Mouse (Mus musculus): ENCODE results near the gene Ehmt2.

Ehmt2 gene

DNA sequence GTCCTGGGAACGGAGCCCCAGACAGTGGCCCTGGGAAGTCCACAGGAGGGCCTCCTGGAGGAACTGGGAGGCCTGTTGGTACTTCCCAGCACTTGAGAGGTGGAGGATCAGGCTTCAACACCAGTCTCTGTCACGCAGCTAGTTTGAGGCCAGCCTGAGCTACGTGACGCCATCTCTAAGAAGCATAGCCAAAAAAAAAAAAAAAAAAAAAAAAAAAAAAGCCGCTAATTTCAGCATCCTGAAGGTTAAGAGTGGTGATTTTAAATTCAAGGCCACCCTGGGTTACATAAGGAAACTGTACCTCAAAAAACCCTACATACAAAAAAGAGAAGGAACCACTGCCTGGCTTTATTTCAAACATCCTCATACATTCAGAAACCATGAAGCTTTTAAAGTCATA lies 26.0 kb downstream of the Ehmt2 start:
- DNase-seq (ENCODE audit: low read depth, low spot score): no peak

DNA sequence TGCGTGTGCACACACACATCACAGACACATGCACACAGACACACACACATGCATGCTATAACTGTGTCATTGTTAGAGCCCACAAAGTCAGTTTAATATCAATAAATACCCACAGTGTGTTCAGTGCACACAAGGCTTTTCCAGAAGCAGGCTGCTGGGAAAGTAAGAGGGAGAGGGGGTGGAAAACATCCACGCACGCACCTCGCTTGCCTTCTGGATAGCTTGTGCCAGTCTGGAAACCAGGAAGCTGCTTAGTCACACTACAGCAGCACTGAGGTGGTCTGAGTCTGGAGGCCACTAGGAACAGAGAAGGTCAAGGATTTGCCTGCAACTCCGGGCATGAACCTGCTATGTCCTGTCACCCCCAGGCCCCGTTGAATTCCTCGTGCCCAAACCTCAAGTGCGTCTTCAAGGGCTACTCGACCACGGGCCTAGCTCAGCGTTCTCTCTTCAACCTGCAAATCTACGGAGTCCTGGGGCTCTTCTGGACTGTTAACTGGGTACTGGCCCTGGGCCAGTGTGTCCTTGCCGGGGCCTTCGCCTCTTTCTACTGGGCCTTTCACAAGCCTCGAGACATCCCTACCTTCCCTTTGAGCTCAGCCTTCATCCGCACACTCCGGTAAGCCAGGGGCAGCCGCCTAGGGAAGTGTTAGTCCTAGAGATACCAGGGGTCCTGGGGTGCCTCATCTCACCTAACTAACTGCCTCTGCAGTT lies 29.2 kb downstream of the Ehmt2 start:
- DNase-seq (ENCODE audit: low read depth, low spot score): no peak

DNA sequence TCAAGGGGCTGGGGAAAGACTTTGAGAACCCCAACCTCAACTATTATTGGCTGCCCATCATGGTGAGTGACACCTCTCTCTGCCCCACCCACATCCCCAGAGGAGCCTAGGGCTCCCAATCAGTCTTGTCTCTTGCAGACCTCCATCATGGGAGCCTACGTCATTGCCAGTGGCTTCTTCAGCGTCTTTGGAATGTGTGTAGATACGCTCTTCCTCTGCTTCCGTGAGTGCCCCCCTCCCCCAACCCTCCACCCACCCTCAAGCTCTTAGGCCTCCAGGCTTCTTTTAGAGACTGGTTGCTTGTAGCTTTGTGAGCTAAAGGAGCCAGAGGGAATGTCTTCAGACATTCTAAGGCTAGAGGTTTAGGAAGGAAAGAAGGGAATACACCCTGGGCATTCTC lies 30.6 kb downstream of the Ehmt2 start:
- DNase-seq (ENCODE audit: low read depth, low spot score): peak; percentile 84

DNA sequence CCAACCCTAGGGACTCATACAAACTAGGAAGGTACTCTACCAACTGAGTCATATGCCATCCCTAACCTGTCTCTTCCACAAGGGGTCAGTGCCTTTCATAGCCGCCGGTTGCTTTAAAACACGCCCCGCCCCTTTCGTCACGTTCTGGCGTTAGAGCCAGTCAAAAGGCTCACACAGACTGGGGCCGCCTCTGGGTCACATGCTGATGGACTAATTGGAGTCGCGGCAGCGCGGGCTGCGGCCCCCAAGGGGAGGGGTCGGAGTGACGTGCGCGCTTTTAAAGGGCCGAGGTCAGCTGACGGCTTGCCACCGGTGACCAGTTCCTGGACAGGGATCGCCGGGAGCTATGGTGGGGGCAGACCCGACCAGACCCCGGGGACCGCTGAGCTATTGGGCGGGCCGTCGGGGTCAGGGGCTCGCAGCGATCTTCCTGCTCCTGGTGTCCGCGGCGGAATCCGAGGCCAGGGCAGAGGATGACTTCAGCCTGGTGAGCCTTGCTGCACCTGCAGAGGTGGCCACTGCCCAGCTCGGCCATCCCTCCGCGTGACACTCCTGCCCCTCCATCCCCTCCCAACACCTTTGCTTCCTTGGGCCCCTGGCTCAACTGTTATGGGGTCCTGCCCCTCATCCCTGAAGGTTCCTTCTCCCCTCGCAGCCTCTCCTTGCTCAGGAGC lies 32.9 kb downstream of the Ehmt2 start, which contains the start of gene Neu1:
TSS of gene Neu1 (plus strand) at position 193 of the 674 bp plus-strand sequence.
- peak; percentile 99 for DNase-seq (ENCODE audit: low read depth, low spot score)

GRCm38 (mm10) chr17:34931735-34932098 lies 33.4 kb downstream of the Ehmt2 start:
- peak; percentile 38 for DNase-seq (ENCODE audit: low read depth, low spot score)

DNA sequence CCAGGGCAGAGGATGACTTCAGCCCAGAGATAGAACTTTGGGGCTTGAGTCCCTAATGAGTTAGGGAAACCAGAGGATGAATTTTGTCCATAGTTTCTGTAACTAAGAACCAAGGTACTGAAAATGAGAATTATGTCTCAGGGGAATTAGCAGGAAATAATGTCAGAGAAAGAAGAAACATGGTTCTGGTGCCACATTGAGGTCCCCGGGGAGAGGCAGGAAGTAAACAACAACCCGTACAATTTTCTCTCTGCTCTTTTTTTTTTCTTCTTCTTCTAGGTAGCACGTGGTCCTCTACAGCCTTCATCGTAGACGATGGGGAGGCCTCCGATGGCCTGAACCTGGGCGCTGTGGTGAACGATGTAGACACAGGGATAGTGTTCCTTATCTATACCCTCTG lies 34.0 kb downstream of the Ehmt2 start:
- DNase-seq (ENCODE audit: low read depth, low spot score): no peak

DNA sequence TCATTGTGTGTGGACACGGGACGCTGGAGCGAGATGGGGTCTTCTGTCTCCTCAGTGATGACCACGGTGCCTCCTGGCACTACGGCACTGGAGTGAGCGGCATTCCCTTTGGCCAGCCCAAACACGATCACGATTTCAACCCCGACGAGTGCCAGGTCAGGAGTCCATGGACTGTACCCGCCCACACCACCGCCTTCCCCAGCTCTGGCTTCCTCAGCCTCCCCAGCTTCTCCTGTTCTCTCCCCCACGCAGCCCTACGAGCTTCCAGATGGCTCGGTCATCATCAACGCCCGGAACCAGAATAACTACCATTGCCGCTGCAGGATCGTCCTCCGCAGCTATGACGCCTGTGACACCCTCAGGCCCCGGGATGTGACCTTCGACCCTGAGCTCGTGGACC lies 35.8 kb downstream of the Ehmt2 start:
- DNase-seq (ENCODE audit: low read depth, low spot score): no peak

GRCm38 (mm10) chr17:34934830-34935229 lies 36.6 kb downstream of the Ehmt2 start:
- DNase-seq (ENCODE audit: low read depth, low spot score): no peak

GRCm38 (mm10) chr17:34937960-34938505 lies 39.8 kb downstream of the Ehmt2 start:
- no peak for DNase-seq (ENCODE audit: low read depth, low spot score)

GRCm38 (mm10) chr17:34941344-34942041 lies 43.2 kb downstream of the Ehmt2 start:
- DNase-seq (ENCODE audit: low read depth, low spot score): peak; percentile 75

- no peak for DNase-seq (ENCODE audit: low read depth, low spot score)
Measured at GRCm38 (mm10) chr17:34943128-34943815, 45.0 kb downstream of the Ehmt2 start.

GRCm38 (mm10) chr17:34944362-34944761 lies 46.1 kb downstream of the Ehmt2 start:
- no peak for DNase-seq (ENCODE audit: low read depth, low spot score)

GRCm38 (mm10) chr17:34946486-34947140 lies 48.3 kb downstream of the Ehmt2 start:
- no peak for DNase-seq (ENCODE audit: low read depth, low spot score)

- DNase-seq (ENCODE audit: low read depth, low spot score): peak; percentile 77
Measured at GRCm38 (mm10) chr17:34947606-34948005, 49.3 kb downstream of the Ehmt2 start.

DNA sequence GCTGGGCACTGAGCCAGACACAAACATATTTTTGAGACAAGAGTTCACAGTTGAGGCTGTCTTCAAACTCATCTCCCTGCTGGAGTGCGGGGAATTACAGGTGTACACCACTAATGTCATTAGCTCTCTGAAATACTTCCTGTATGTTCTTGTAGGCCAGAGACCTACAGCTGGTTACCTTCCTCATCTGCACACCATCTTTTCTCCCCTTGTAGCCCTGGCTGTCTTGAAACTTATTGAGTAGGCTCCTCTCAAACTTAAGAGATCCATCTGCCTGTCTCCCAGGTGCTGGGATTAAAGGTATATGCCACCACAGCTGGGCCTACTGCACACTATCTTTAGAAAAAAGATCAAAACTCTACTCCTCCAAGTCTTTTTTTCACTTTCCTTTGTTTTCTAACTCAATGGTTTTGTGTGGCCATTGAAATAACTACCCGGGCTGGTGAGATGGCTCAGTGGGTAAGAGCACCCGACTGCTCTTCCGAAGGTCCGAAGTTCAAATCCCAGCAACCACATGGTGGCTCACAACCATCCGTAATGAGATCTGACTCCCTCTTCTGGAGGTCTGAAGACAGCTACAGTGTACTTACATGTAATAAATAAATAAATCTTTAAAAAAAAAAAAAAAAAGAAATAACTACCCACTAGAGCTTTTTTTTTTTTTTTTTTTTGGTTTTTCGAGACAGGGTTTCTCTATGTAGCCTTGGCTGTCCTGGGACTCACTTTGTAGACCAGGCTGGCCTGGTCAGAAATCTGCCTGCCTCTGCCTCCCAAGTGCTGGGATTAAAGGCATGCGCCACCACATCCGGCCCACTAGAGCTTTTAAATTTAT lies 50.7 kb downstream of the Ehmt2 start:
- peak; percentile 60 for DNase-seq (ENCODE audit: low read depth, low spot score)

DNA sequence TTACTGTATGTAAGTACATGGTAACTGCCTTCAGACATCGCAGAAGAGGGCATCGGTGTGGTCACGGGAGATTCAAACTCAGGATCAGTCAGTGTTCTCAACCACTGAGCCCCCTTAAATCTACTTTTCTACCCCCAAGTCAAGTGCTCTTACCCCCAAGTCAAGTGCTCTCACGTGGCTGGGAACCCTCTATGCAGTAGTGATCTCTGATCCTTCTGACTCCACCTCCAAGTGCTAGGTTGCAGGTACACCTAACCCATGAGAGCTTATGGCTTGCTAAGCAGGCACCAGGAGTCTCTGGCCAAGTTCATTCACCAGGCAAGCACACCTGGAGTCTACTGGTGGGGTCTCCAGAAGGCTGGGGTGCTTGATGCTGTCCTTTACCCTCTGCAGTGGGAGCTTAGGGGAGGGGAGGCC lies 51.3 kb downstream of the Ehmt2 start:
- DNase-seq (ENCODE audit: low read depth, low spot score): peak; percentile 88

- DNase-seq (ENCODE audit: low read depth, low spot score): peak; percentile 81
Measured at GRCm38 (mm10) chr17:34950514-34951455, 52.5 kb downstream of the Ehmt2 start.

DNA sequence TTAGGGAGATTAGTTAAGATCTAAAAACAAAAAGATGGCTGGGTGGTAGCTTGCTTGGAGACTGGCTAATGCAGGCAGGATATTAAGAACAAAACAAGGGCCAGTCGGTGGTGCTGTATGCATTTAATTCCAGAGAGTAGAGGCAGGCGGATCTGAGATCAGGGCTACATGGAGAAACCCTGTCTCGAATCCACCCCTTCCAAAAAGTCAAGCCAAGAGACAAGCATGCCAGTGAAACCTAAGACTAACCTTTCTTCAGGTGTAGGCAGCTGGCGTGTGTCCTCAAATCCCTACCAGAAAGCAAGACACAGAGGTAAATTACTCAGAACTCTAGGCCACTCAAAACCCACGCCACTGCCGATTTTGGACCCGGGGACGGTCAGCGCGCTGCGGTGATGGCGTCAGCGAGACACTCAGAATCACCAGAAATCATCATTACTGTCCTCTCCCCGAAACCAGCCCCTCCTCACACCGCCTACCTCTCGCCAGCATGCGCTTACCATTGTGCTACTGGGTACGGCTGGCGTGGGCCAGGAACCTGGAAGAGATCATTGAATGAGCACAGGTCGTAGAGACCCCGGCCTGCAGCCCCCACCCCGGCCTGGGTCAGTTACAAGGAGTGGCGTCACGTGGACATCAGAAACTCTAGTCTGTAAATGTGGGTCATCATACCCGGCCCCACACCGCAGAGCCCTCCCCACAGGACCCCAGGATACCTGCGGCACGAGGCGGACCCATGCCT lies 53.5 kb downstream of the Ehmt2 start:
- peak; percentile 30 for DNase-seq (ENCODE audit: low read depth, low spot score)

All from ZHBTc4 (cell line).